Mouse (Mus musculus): ENCODE measurements at regions not wholly inside any gene's neighbourhood (a gene's known extent, or its start where the extent isn't known, plus 50 kb on each side); places are given as distances from the start of the nearest gene placed in this dataset.

DNA sequence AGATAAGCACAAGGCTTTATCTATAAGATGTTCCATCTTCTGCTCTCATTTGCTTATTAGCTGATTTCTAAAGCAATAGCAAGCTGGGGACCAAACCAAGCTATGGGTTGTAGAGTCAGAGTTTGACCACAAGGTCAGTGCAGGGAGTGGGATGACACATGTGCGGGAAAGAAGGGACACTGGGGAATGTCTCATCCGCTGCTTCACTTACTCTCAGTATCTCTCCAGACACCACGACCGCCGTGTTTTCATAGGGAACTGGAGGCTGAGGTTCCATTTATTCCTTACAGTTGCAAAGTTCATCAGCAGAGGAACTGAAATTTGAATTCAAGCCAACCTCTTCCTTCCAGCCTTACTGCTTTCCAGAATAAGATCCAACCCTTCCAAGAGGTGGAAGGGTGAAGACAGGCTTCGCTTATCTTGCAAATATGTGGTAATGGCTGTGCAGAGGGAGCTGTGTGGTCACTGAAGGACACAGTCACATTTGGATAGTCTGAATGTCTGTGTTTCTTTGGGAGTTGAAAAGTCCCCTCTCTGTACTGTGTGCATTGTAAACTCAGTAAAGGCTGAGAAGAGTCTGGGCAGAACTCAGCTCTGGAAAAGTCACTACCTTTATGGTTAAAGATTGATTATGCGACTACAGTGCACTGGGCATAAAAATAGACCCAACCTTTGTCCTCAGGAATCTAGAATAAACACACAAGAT is 118.1 kb upstream of the C1qtnf3 start:
- DNase-seq: no peak
- intact Hi-C loops (cut with DNase I): no loop called here

- DNase-seq: no peak
- intact Hi-C loops (cut with DNase I): no loop called here
These were observed 113.4 kb upstream of the C1qtnf3 start for GRCm38 (mm10) chr15:10838584-10839288.

DNA sequence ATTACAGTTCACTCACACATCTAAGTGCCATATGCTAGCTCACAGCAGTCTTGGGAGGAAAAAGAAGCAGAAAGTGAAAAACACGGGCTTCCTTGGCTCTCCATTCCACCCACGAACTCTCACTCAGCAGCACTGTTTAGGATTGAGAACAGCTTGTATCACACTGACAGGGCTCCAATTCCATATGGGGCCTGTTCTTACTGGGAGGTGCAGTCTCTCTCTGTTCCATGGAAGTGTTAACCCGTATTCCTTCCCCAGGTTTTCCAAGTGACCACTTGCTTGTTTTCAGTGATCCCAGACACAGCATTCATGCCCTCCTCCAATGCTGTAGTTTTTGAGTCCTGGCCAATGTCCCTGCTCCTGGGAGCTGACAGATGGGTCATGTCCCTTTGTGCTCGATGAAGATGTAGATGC is 111.5 kb upstream of the C1qtnf3 start:
- DNase-seq: peak; percentile 10 to 48
- intact Hi-C loops (cut with DNase I): no loop called here

- intact Hi-C loops (cut with DNase I): no loop called here
- no peak for DNase-seq
These were observed 109.0 kb upstream of the C1qtnf3 start for GRCm38 (mm10) chr15:10843060-10843695.

DNA sequence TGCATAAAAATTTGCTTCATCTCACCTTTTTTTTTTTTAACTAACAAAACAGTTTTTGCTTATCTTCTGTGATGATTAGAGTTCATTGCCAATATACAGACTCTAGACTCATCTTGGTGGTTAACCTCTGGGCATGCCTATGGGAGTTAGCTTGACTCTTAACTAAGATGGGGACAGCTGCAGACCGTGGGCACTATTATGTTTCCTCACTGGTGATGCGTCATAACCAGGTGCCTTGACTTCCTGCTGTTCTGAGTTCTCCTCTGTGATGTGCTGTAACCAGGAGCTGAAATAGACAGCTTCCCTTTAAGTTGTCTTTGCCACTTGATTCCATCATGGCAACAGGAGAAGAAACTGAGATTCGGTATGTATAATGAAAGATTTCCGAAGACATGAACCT is 105.4 kb upstream of the C1qtnf3 start:
- DNase-seq: no peak
- intact Hi-C loops (cut with DNase I): no loop called here

DNA sequence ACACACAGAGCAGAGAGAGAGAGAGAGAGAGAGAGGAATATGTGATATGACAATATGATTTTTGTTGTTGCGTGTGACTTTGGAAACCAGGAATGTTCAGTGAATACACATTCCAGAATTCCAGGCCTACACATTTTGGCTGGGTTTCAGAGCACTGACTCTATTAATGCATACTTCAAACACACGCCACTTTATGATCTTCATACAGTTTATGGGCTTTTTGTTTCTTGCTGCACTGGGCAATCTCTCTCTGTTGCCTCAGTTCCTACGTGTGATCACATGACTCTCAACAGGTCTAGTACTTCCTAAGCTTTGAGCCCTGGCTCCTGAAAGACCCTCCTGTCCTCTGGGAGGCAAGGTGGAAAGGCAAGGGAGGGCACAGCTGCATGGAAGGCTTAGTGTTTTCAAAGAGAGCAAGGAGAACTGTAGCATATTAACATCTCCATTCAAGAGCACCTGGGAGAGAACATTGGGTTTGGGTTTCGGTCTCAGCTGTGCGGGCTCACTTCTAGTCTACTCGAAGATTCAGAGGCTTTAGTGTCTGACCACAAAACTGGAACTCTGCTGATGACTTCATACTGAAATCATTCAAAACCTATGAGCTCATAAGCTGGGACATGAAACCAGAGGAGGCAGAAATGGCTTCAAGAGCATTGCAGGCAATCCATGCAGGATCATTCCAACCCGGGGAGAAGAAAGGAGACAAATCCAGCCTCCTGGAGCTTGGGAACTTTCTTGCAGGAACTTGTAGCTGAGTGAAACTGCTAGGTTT is 87.9 kb upstream of the C1qtnf3 start:
- no peak for DNase-seq
- intact Hi-C loops (cut with DNase I): no loop called here

DNA sequence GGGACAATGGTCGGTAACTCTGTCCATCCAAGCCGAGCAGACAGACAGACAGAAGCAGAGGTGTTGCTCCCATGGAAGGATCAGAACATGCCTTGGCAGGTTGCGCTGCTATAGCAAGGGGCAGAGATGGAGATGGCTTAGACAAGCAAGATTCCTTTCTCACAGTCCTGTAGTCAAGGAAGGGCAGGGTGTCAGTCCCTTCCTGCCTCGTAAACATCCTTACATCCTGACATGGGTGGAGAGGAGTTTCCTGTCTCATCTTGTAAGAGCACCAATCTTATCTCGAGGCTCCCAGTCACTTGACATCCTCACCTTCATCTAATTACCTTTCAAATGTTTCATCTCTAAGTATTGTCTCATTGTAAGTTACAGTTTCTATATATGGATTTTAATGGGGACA is 87.0 kb upstream of the C1qtnf3 start:
- no peak for DNase-seq
- intact Hi-C loops (cut with DNase I): no loop called here

- intact Hi-C loops (cut with DNase I): no loop called here
- peak; percentile 48 to 60 for DNase-seq
These were observed 85.3 kb upstream of the C1qtnf3 start for GRCm38 (mm10) chr15:10866794-10867193.

DNA sequence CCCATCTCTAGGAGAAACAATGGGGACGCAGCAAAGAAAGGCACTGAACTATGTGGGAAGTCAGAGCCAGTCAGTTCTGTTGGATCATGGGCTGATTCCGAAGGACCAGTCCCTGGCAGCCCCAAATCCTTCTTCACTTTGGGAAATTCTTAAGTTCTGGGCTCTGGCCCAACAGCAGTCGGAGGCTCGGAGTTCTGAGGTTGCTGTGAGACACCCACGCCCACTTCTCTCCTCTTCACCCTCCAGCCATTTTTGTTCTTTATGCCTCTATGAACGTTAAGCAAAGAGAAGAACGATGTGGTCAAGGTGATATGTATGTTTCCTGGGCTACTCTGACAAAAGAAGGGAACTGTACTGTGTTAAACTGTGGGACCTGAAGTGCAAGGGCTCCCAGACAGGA is 84.0 kb upstream of the C1qtnf3 start:
- intact Hi-C loops (cut with DNase I): no loop called here
- DNase-seq: no peak

- no peak for DNase-seq
- intact Hi-C loops (cut with DNase I): no loop called here
These were observed 83.2 kb upstream of the C1qtnf3 start for GRCm38 (mm10) chr15:10868716-10869585.

- intact Hi-C loops (cut with DNase I): loop anchor here (5.0 kb wide), 2 partner anchors 53 to 283 kb away; no protein-coding TSS in a partner anchor
- peak; percentile 42 to 55 for DNase-seq
These were observed 82.3 kb upstream of the C1qtnf3 start for GRCm38 (mm10) chr15:10869879-10870278.

GRCm38 (mm10) chr15:10872322-10872967 is 79.7 kb upstream of the C1qtnf3 start:
- peak in 1 of 2 experiments; percentile 27 for DNase-seq
- intact Hi-C loops (cut with DNase I): loop anchor here (1.0 to 5.0 kb wide), 4 partner anchors 55 to 371 kb away; partner anchors contain the start of gene Rai14

DNA sequence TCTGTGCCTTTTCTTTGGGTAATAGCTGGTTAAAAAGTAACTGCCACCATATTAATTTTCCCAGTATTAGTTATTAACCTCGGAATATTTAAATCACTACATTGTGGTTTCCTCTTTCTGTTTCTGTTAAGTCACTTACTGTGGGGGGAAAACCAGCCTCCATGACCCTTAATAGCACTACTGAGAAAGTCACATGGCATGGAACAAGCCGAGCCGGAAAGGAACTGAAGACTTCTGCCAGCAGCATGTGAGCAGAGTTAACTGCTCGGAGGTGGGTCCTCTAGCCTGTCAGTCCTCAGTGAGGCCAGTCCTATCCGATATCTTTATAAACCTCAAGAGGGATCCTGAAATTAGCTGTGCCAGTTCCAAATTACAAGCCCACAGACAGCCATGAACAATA is 75.8 kb upstream of the C1qtnf3 start:
- intact Hi-C loops (cut with DNase I): no loop called here

GRCm38 (mm10) chr15:10881726-10882125 is 70.4 kb upstream of the C1qtnf3 start:
- DNase-seq: no peak
- intact Hi-C loops (cut with DNase I): no loop called here

More for the DNA sequence above, 75.8 kb upstream of the C1qtnf3 start:
- DNase-seq: no peak

DNA sequence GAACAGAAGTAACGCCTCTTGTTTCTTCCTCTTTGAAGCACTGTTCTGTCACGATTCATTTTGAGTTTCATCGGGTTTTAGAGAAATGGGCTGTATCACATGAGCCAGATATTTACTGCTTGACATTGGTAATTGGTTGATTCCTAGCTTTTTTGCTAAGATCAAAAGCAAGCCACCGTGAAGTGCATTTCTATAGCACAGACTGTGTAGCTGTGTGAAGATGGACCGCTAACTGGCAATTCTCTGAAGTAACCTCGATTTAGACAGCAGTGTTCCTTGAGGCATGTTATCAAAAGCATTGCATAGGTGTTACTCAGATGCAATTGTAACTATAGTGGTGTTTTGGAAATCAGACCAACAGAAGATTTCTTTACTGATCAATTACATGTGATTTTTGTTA is 64.1 kb upstream of the C1qtnf3 start:
- intact Hi-C loops (cut with DNase I): no loop called here

DNA sequence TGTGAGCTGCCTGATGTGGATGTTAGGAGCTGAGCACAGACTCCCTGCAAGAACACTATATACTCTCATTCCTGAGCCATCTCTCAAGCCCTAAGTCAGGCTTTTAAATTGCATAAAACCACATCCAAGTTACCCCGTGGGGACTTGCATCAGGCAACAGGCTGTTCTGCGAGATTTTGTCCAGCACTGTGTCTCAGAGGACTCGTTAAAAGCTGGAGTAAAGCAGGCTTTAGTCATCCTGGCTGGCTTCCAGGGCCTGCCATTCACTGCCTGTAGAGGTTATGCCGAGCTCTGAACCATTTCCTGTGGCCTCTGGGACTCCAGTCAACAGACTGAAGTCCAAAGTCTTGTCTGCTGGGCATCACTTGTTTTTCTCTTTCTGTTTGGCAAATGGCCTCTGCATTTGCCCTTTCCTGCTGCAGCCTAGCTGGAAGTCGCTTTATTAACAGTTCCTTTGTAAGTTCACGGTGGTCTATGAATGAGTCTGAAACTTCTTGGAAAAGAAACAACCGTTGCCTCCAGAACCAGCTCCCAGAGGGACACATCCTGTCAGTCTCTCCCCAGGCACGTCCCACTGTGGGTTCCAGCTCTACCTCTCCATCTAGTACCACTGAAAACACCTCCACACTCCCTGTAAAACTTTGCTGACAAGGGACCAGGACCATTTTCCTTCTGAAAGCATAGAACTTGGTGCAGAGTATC is 61.8 kb upstream of the C1qtnf3 start:
- intact Hi-C loops (cut with DNase I): no loop called here
- DNase-seq: peak; percentile 79 to 82

More for the DNA sequence above, 64.1 kb upstream of the C1qtnf3 start:
- no peak for DNase-seq

DNA sequence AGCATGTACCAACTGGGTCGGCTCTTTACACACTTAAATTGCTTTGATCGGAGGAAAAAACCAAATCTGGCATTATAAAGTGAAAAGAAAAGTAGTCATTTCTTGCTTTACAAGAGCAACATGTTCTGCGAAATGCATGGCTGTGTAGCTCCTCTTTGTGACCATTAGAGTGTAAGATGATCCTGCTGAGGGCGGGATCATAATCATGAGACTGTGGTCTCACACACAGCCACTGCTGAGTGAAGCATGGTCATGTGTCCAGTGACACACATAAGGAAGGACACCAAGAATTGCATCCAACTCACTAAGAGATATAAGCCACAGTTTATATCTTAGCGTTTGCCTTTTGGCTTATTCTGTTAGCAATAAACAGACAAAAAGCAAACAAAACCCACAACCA is 53.8 kb upstream of the C1qtnf3 start:
- DNase-seq: no peak
- intact Hi-C loops (cut with DNase I): no loop called here

DNA sequence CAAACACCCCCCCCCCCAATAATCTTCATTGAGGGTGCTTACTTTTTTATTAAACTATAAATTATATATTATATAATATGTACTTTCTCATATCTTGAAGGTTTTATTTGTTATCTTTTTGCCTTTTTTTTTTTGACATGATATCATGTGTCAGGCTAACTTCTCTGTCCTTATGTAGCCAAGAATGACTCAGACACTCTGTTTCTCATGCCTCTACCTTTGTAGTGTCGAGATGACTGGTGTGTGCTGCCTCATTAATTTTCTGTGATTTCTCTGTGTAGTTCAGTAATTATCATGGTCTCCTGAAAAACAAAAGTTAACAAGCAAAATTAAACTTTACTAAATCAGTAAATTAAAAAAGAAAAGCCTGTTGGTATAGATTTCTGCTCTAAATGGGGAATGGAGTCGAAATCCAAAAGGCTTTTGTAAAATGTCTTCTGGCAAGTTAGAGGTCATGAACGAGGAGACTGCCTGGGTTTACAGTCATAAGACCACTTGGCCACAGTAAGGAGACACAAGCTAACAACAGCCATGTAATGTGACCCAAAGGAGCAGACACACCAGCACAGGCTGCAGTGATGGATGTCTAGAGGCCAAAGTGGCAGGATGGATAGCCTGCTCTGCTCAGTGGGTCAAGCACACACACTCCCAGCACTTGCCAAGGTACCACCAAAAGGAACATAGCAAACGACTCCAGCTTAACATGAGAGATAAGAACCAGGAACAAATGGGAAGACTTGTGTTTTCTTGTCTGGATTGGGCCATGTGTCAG is 53.2 kb upstream of the C1qtnf3 start:
- intact Hi-C loops (cut with DNase I): no loop called here
- no peak for DNase-seq

Measured in heart, postnatal 14 days (tissue).